Mouse (Mus musculus) small intestine, adult 2 months (tissue): ENCODE measurements around the gene Rhebl1. TPM values are rescaled to one million over a fixed set of nuclear protein-coding genes. Genes with fewer than 3 reads are reported as not detected.

ENCODE experiments used
- H3K27ac ChIP-seq: fragments of 200-500 bp; 2 replicates; pipeline ENCODE4 v1.5.1; 2012; ENCODE audit warnings: low read depth, low read length, control low read depth, inconsistent platforms; ENCODE audit not compliant: insufficient read depth
- H3K27me3 ChIP-seq: fragments of 200-500 bp; 2 replicates; pipeline ENCODE4 v1.6.1; 2012; ENCODE audit warnings: mild to moderate bottlenecking, moderate library complexity, low read length, inconsistent platforms; ENCODE audit not compliant: control insufficient read depth, insufficient read depth
- H3K36me3 ChIP-seq: fragments of 200-500 bp; 2 replicates; pipeline ENCODE4 v1.6.1; 2012; ENCODE audit warnings: mild to moderate bottlenecking, low read length, control low read depth, inconsistent platforms; ENCODE audit not compliant: control insufficient read depth, insufficient read depth
- H3K4me1 ChIP-seq: fragments of 200-500 bp; 2 replicates; pipeline ENCODE4 v1.6.1; 2012; ENCODE audit warnings: low read length, inconsistent platforms, mixed read lengths; ENCODE audit not compliant: control insufficient read depth, insufficient read depth, insufficient read length
- H3K4me3 ChIP-seq: fragments of 200-500 bp; 2 replicates; pipeline ENCODE4 v1.5.1; 2012; ENCODE audit warnings: low read depth, mild to moderate bottlenecking, control low read depth, inconsistent platforms, low read length, moderate library complexity
- CTCF ChIP-seq: fragments of 200-500 bp; IDR thresholded peaks from 2 replicates; pipeline ENCODE4 v1.5.1; 2012; ENCODE audit warnings: low read depth, mild to moderate bottlenecking, control low read depth, inconsistent platforms, low read length, moderate library complexity, mixed read lengths; ENCODE audit not compliant: insufficient replicate concordance, insufficient read length; ENCODE audit errors: extremely low read depth
- POLR2A ChIP-seq: fragments of 200-500 bp; IDR thresholded peaks from 2 replicates; pipeline ENCODE4 v1.6.1; 2012; ENCODE audit warnings: low read depth, mild to moderate bottlenecking, control low read depth, inconsistent platforms, low read length, moderate library complexity
- WGBS: fragments of 180-500 bp; shearing (Covaris S2); methylation state at CpG from one replicate; pipeline ENCODE4 v1.1.7; 2018; 5-methylcytosine and 5-hydroxymethylcytosine counted together
- polyA plus RNA-seq: library from polyadenylated mRNA; depleted of rRNA; stranded (reverse); fragments of >200 nt; gene quantifications from 2 replicates; pipeline ENCODE4 v1.2.3, GENCODE M21; 2012; rRNA removed

Gene Rhebl1
- polyA plus RNA-seq, 1 experiment, result 24.1 TPM

DNA sequence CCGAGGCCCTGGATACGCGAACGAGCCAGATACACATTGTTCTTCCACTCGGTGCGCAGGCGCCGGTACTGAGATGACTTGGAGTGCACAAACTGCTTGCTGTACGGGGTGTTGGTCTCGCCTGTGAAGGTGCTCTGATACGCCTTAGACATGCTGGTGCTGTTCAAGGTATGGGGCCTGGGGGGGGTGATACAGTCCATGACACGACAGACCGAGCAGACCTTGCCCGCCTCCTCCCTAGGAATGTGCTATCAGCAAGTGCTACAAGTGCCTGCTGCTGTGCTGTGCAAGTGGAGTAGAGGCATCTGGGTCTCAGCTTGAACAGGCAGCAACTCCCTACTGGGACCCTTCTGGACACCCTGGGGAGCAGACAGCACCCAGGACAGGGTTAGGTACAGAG, 59.0 kb downstream of the Rhebl1 start:
- no peak for TF ChIP-seq POLR2A
- no peak for TF ChIP-seq CTCF
- no peaks in the 10 kb centered on the region for H3K4me1 ChIP-seq
- no peak overlapping the region for H3K27ac ChIP-seq
- WGBS, result 94% methylated on average over 14 of the region's 14 CpGs
- no peak overlapping the region for H3K4me3 ChIP-seq
- H3K36me3 ChIP-seq, result peaks cover 70% of the 10 kb centered on the region
- no peaks in the 10 kb centered on the region for H3K27me3 ChIP-seq

GRCm38 (mm10) chr15:98834059-98834458, 60.3 kb downstream of the Rhebl1 start:
- no peak overlapping the region for H3K27ac ChIP-seq
- TF ChIP-seq CTCF, result no peak
- TF ChIP-seq POLR2A, result no peak
- H3K4me3 ChIP-seq, result no peak overlapping the region
- WGBS, result 86% methylated on average over 13 of the region's 13 CpGs
- peaks cover 7% of the 10 kb centered on the region for H3K4me1 ChIP-seq
- no peaks in the 10 kb centered on the region for H3K27me3 ChIP-seq
- peaks cover 58% of the 10 kb centered on the region for H3K36me3 ChIP-seq

DNA sequence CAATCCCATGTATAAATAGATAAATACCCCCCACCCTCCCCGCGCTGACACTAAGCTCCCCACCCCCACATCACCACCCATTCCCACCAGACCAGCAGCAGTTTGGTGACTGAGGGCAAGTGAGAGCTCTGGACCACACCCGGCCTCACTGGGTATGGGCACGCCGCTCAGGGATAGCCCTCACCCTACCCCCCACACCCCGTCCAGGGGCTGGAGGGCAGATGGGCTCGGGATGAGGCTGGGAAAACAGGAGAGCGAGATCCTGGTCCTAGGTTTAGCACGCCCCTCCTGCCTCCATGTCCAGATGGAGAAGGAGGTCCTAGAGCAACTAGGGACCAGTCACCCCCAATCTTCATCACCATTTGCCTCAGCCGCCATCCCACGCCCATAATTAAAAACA, 61.1 kb downstream of the Rhebl1 start:
- Histone ChIP-seq H3K4me3 (no peak overlapping the region), H3K4me1 (peaks cover 9% of the 10 kb centered on the region), H3K27me3 (no peaks in the 10 kb centered on the region), H3K27ac (no peak overlapping the region), H3K36me3 (peaks cover 51% of the 10 kb centered on the region)
- no peak for TF ChIP-seq CTCF
- no peak for TF ChIP-seq POLR2A
- 87% methylated on average over 11 of the region's 11 CpGs for WGBS

- peaks cover 46% of the 10 kb centered on the region for H3K36me3 ChIP-seq
- WGBS, result 67% methylated on average over 12 of the region's 12 CpGs
- 0 out of 2 replicates have a peak overlapping the region, but pooled peaks have one; percentile 2 for H3K27ac ChIP-seq
- no peaks in the 10 kb centered on the region for H3K27me3 ChIP-seq
- TF ChIP-seq POLR2A (no peak), CTCF (no peak)
- no peak overlapping the region for H3K4me3 ChIP-seq
- peaks cover 9% of the 10 kb centered on the region for H3K4me1 ChIP-seq
Observed at GRCm38 (mm10) chr15:98832161-98833058, 61.9 kb downstream of the Rhebl1 start.

- Histone ChIP-seq H3K36me3 (peaks cover 39% of the 10 kb centered on the region), H3K4me3 (peak overlapping the region; percentile 95), H3K27ac (peak overlapping the region; percentile 68), H3K27me3 (no peaks in the 10 kb centered on the region), H3K4me1 (peaks cover 9% of the 10 kb centered on the region)
- no peak for TF ChIP-seq POLR2A
- TF ChIP-seq CTCF, result no peak
- 6% methylated on average over 9 of the region's 9 CpGs for WGBS
Observed at GRCm38 (mm10) chr15:98831684-98832035, 62.7 kb downstream of the Rhebl1 start.

DNA sequence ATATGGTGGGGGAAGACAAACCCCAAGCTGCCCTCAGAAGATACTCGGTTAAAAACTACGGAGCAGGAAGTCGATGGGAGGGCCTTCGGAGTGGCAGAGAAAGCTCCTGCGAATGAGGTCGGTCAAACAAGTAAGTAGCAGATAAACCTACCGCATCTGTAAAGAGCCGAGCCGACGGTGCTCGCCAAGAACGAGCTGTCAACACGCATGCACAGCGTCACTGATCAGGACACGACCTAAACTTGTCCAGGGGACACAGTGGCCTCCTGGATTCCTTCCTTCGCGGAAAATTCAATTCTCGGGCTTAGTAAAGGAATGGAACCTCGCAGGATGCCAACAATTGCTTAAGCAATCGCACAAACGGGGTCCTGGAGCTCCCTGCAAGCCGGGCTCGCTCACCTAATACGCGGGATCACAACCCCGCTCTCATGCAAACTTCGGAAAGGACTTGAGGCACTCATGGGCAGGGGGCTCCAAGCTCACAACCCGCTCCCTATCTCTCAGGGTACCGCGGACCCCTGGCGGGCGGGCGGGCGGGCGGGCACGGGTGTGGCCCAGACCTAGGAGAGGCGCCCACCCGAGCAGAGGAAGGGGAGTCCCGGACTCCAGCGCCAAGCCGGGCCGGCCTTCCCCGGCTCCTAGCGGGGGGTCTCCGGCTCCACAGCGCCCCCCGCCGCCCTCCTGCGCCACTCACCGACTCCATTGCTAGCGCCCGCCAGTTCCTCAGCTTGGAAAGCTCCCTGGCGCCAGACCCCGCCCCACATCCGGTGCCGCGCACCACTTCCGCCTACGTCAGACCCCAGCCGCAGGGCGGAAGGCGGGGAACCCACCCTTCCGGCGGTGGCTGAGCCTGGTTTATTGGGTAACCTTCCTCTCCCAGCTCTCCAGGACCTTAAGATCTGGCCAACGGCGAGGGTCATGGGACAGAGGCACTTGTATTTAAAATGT, 63.3 kb downstream of the Rhebl1 start, which contains the start of gene Prkag1:
Gene Prkag1, minus strand, starts transcription at position 786 of the 948 bp plus-strand sequence.
- peaks cover 9% of the 10 kb centered on the region for H3K4me1 ChIP-seq
- H3K27me3 ChIP-seq, result no peaks in the 10 kb centered on the region
- peak; percentile 67 for TF ChIP-seq POLR2A
- TF ChIP-seq CTCF, result peak; percentile 13; the same call in 1 of the 2 replicates
- peak within 1 kb of the TSS; percentile 95 for H3K4me3 ChIP-seq
- under 1% methylated on average over 65 of the region's 66 CpGs for WGBS
- H3K27ac ChIP-seq, result peak within 1 kb of the TSS; percentile 86
- peaks cover 32% of the 10 kb centered on the region for H3K36me3 ChIP-seq

Other genes starting within 250 kb of the Rhebl1 start
- 13.6 and 24.3 TPM in 2 replicates for gene Ddx23, start 231.6 kb downstream of the Rhebl1 start, polyA plus RNA-seq
- gene Rnd1, start 217.1 kb downstream of the Rhebl1 start, polyA plus RNA-seq, result 1.6 and 2.2 TPM in 2 replicates
- 0.09 TPM in 1 of 2 replicates, not detected in the other for gene Ccdc65, start 186.3 kb downstream of the Rhebl1 start, polyA plus RNA-seq
- gene Fkbp11, start 166.3 kb downstream of the Rhebl1 start, polyA plus RNA-seq, result 14.7 and 70.5 TPM in 2 replicates
- 43.3 and 104 TPM in 2 replicates for gene Arf3, start 131.3 kb downstream of the Rhebl1 start, polyA plus RNA-seq
- gene Wnt10b, start 116.4 kb downstream of the Rhebl1 start, polyA plus RNA-seq, result 0.17 and 0.18 TPM in 2 replicates
- 0.06 TPM in 1 of 2 replicates, not detected in the other for gene Wnt1, start 104.7 kb downstream of the Rhebl1 start, polyA plus RNA-seq
- gene Ddn, start 85.0 kb downstream of the Rhebl1 start, polyA plus RNA-seq, result not detected in 2 replicates
- gene Prkag1, start 63.0 kb downstream of the Rhebl1 start, polyA plus RNA-seq, result 34.0 and 65.7 TPM in 2 replicates
- 19.4 and 36.2 TPM in 2 replicates for gene Kmt2d, start 23.3 kb downstream of the Rhebl1 start, polyA plus RNA-seq
- 0.33 and 0.55 TPM in 2 replicates for gene Dhh, start 4.0 kb upstream of the Rhebl1 start, polyA plus RNA-seq
- 183 and 395 TPM in 2 replicates for gene Lmbr1l, start 23.7 kb upstream of the Rhebl1 start, polyA plus RNA-seq
- gene Tuba1b, start 40.0 kb upstream of the Rhebl1 start, polyA plus RNA-seq, result 455 and 523 TPM in 2 replicates
- 1.2 and 23.9 TPM in 2 replicates for gene Gm49450, start 59.0 kb upstream of the Rhebl1 start, polyA plus RNA-seq
- gene Tuba1a, start 59.2 kb upstream of the Rhebl1 start, polyA plus RNA-seq, result 99.6 and 116 TPM in 2 replicates
- 252 and 382 TPM in 2 replicates for gene Tuba1c, start 135.4 kb upstream of the Rhebl1 start, polyA plus RNA-seq
- gene Prph, start 160.6 kb upstream of the Rhebl1 start, polyA plus RNA-seq, result 4.6 and 4.8 TPM in 2 replicates
- gene Troap, start 180.0 kb upstream of the Rhebl1 start, polyA plus RNA-seq, result 5.3 and 9.0 TPM in 2 replicates
- gene C1ql4, start 193.3 kb upstream of the Rhebl1 start, polyA plus RNA-seq, result not detected in 2 replicates
- 24.6 and 43.2 TPM in 2 replicates for gene Dnajc22, start 198.6 kb upstream of the Rhebl1 start, polyA plus RNA-seq
- gene Spats2, start 231.4 kb upstream of the Rhebl1 start, polyA plus RNA-seq, result 1.6 and 3.9 TPM in 2 replicates